Mouse (Mus musculus) liver, postnatal 0 days (tissue): Measurements from ENCODE around the gene Trappc13.

ENCODE experiments used
- CTCF ChIP-seq: sonication (generic); IDR thresholded peaks from 2 replicates; pipeline ENCODE4 v1.5.1; 2016; ENCODE audit warnings: antibody characterized with exemption, low read depth
- EP300 ChIP-seq: IDR thresholded peaks from 2 replicates; pipeline ENCODE4 v1.6.1; 2016; ENCODE audit warnings: antibody characterized with exemption, low read depth, mild to moderate bottlenecking

- TF ChIP-seq CTCF (peak; percentile 57), EP300 (no peak)
Observed at GRCm38 (mm10) chr13:104178650-104179121, 417 bp upstream of the Trappc13 start, which contains the start of gene Trim23.
